Mouse (Mus musculus): Measurements from ENCODE around the gene Gm45062. TPM values are rescaled to one million over a fixed set of nuclear protein-coding genes. Genes with fewer than 3 reads are reported as not detected.

Gm45062 gene
- total RNA-seq, 2 experiments from 2014 or later = not detected

- DNase-seq = no peak
- intact Hi-C loops (cut with DNase I) = no loop called here
These were observed 208.6 kb downstream of the Gm45062 start for GRCm38 (mm10) chr6:8467667-8468337.

GRCm38 (mm10) chr6:8469918-8470317 lies 210.7 kb downstream of the Gm45062 start:
- intact Hi-C loops (cut with DNase I) = no loop called here
- DNase-seq = no peak

GRCm38 (mm10) chr6:8472125-8472524 lies 212.9 kb downstream of the Gm45062 start:
- intact Hi-C loops (cut with DNase I) = no loop called here
- DNase-seq = no peak

GRCm38 (mm10) chr6:8472915-8473314 lies 213.7 kb downstream of the Gm45062 start:
- peak; percentile 17 to 18 for DNase-seq
- intact Hi-C loops (cut with DNase I) = no loop called here

- intact Hi-C loops (cut with DNase I) = no loop called here
- peak in 1 of 2 experiments; percentile 9 for DNase-seq
These were observed 214.2 kb downstream of the Gm45062 start for GRCm38 (mm10) chr6:8473498-8473897.

GRCm38 (mm10) chr6:8474316-8474715 lies 215.1 kb downstream of the Gm45062 start:
- no peak for DNase-seq
- intact Hi-C loops (cut with DNase I) = no loop called here

- intact Hi-C loops (cut with DNase I) = no loop called here
- no peak for DNase-seq
These were observed 215.6 kb downstream of the Gm45062 start for GRCm38 (mm10) chr6:8474820-8475219.

GRCm38 (mm10) chr6:8479176-8479575 lies 219.9 kb downstream of the Gm45062 start:
- intact Hi-C loops (cut with DNase I) = no loop called here
- DNase-seq = no peak

- intact Hi-C loops (cut with DNase I) = no loop called here
These were observed 225.4 kb downstream of the Gm45062 start for GRCm38 (mm10) chr6:8484437-8485275.

GRCm38 (mm10) chr6:8485414-8486175 lies 226.3 kb downstream of the Gm45062 start:
- DNase-seq = no peak
- intact Hi-C loops (cut with DNase I) = no loop called here

More at GRCm38 (mm10) chr6:8484437-8485275, 225.4 kb downstream of the Gm45062 start:
- DNase-seq = no peak

GRCm38 (mm10) chr6:8486391-8487043 lies 227.3 kb downstream of the Gm45062 start:
- intact Hi-C loops (cut with DNase I) = no loop called here
- DNase-seq = no peak

- intact Hi-C loops (cut with DNase I) = no loop called here
- no peak for DNase-seq
These were observed 228.0 kb downstream of the Gm45062 start for GRCm38 (mm10) chr6:8487044-8487853.

GRCm38 (mm10) chr6:8488249-8488648 lies 229.0 kb downstream of the Gm45062 start:
- no peak for DNase-seq
- intact Hi-C loops (cut with DNase I) = no loop called here

- no peak for DNase-seq
- intact Hi-C loops (cut with DNase I) = no loop called here
These were observed 230.0 kb downstream of the Gm45062 start for GRCm38 (mm10) chr6:8489266-8489665.

- no peak for DNase-seq
- intact Hi-C loops (cut with DNase I) = no loop called here
These were observed 230.8 kb downstream of the Gm45062 start for GRCm38 (mm10) chr6:8489938-8490585.

- intact Hi-C loops (cut with DNase I) = no loop called here
- DNase-seq = no peak
These were observed 233.0 kb downstream of the Gm45062 start for GRCm38 (mm10) chr6:8492248-8492647.

GRCm38 (mm10) chr6:8495109-8495826 lies 236.0 kb downstream of the Gm45062 start:
- intact Hi-C loops (cut with DNase I) = no loop called here
- DNase-seq = no peak

GRCm38 (mm10) chr6:8495827-8496222 lies 236.6 kb downstream of the Gm45062 start:
- DNase-seq = no peak
- intact Hi-C loops (cut with DNase I) = no loop called here
